Mouse (Mus musculus): ENCODE data around the gene Klk1b24.
"Not testable (repeated sequence)": the region's sequence is repeated elsewhere in the genome, so short reads cannot be mapped to it uniquely, and the experiment has no call there.

Gene Klk1b24

DNA sequence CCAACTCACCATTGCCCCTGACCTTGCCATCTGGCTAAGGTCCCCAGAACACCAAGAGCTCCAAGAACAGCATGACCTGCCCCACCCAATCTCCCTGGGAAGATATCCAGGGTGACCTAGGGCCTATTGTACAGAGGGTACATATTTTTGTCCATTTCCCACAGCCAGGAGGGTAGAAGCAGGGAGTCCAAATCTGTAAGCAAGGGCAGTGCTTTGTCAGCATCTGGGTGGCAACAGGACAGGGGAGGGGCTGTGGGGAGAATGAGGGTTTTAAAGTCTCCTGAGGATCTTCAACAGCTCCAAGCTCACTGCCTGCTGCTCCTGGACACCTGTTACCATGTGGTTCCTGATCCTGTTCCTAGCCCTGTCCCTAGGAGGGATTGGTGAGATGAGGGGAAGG, at the start of gene Klk1b24:
TSS of gene Klk1b24 (plus strand) at position 301 of the 400 bp plus-strand sequence.
- DNase-seq (ENCODE audit: low spot score) = not testable (repeated sequence)

DNA sequence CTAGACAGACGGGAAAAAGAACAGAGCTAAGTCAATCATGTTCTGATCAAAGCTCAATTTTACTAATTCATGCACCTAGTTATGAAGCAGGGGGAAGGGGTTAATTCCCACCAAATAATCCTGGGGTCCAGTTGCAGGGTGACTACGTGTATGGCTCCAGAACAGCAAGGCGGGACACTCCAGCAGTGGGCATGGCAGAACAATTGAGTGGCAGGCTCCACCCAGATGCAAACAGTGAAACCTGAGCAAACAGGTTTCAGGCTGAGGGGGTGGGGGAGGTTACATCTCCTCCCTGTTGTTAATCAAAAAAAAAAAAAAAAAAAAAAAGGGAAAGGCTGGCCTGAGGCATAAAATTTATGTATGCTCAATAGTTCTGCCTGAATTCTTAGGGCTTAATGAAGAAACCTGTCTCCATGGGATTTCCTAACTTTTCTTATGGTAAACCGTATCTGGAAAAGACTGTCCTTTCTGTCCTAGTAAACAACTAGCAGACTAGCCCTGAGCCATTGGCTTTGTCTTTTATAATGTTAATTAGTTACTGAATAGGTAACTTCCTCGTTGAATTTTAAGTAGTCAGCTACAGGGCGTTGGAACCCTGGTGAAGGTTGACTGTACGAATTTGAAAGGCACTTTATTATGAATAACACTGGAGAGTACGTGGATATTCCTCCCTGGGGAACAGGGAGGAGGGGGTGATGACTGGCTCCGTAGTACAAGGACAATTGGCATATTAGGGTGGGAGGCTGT, 8.6 kb upstream of the Klk1b24 start:
- DNase-seq (ENCODE audit: low spot score) = no peak

DNA sequence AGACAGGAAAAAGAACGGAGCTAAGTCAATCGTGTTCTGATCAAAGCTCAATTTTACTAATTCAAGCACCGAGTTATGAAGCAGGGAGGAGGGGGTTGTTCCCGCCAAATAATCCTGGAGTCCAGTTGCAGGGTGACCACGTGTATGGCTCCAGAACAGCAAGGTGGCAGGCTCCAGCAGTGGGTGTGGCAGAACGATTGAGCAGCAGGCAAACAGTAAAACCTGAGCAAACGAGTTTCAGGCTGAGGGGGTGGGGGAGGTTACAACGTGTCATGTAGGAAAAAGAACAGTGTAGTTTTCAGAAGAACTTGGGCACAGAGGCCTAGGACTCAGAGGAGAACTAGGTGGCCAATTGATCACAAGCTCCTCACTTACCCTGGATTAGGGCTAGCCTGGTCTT, 1.5 kb upstream of the Klk1b24 start:
- not testable (repeated sequence) for DNase-seq (ENCODE audit: low spot score)

DNA sequence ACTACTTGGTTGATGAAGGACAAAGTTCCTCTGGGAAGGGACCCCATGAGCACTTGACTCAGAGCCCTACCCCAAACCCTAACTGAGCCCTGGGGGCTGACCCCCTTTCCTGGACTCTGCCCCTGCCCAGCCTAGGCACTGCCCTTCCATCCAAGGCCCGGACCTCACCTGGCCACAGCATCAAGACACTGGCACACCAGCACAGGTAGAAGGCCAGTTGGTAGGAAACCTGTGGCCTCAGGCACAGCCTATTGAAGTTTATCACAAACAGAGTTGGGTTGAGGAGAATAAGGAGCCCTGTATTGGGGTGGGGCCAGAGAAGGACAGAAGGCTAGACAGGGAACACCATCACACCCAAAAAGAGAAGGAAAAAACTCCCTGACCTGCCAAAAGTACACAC, 5.4 kb downstream of the Klk1b24 start:
- not testable (repeated sequence) for DNase-seq (ENCODE audit: low spot score)

DNA sequence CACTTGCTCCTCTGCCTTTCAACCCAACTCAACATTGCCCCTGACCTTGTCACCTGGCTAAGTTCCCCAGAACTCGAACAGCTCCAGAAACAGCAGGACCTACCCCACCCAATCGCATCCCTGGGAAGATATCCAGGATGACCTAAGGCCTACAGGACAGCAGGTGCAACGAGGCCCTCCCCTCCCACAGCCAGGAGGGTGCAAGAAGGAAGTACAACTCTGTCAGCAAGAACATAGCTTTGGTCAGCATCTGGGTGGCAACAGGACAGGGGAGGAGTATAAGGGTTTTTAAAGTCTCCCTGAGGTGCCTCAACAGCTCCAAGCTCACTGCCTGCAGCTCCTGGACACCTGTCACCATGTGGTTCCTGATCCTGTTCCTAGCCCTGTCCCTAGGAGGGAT, 9.9 kb downstream of the Klk1b24 start, which contains the start of gene Klk1b3:
TSS of gene Klk1b3 (plus strand) at position 301 of the 400 bp plus-strand sequence.
- no peak for DNase-seq (ENCODE audit: low spot score)

DNA sequence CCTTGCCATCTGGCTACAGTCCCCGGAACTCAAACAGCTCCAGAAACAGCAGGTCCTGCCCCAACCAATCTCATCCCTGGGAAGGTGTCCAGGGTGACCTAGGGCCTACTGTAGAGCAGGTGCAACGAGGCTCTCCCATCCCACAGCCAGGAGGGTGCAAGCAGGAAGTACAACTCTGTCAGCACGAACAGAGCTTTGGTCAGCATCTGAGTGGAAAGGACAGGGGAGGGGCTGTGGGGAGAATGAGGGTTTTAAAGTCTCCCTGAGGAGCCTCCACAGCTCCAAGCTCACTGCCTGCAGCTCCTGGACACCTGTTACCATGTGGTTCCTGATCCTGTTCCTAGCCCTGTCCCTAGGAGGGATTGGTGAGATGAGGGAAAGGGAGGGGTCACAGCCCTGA, 19.1 kb downstream of the Klk1b24 start, which contains the start of gene Klk1b4:
TSS of gene Klk1b4 (plus strand) at position 301 of the 400 bp plus-strand sequence.
- DNase-seq (ENCODE audit: low spot score) = not testable (repeated sequence)

DNA sequence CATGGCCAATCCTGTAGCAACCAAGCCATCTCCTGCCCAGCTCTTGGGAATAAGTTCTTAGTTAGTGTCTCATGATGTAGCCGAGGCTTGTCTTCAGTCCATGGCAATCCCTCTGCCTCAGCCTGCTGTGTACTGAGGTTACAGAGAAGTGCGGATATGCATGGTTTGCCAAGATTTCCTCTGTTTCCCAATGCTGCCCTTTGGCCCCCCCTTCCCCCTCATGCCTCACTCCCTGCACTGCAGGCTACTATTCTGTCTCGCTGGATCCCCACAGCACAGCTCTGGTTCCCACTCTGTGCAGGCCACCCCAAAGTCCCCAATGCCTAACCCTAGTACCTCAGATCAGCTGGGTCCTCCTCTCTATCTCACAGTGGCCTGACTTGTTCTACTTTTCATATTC, 20.3 kb downstream of the Klk1b24 start:
- no peak for DNase-seq (ENCODE audit: low spot score)

DNA sequence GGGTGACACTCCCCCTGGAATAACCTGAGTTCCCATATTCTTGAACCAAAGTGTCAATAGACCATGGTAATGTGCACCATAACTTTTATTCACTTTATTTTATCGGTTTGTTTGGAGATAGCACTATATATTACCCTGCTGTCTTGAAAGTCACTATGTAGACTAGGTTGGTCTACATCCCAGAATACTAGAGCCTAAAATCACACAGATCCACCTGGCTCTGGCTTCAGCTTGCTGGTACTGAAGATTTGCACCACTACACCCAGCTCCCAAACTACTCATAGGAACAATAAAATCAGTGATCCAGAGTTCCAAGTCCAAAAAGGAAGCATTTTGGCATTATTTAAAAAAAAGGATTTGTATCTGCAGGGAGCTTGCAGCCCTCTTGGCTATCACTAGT, 27.6 kb downstream of the Klk1b24 start, which contains the start of gene Klk1b5:
TSS of gene Klk1b5 (plus strand) at position 301 of the 400 bp plus-strand sequence.
- DNase-seq (ENCODE audit: low spot score) = no peak

DNA sequence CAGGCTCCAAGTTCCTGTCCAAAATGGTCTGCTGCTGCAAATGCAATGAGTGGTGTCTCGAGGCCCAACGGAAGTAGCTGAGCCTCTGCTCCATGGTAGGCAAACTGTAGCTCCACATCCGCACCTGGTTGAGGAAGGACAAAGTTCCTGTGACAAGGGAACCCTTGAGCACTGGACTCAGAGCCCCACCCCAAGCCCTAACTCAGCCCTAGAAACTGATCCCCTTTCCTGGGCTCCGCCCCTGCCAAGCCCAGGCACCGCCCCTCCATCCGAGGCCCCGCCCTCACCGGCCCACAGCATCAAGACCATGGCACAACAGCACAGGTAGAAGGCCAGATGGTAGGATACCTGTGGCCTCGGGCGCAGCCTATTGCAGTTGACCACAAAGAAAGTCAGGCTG, 33.6 kb downstream of the Klk1b24 start:
- DNase-seq (ENCODE audit: low spot score) = not testable (repeated sequence)

DNA sequence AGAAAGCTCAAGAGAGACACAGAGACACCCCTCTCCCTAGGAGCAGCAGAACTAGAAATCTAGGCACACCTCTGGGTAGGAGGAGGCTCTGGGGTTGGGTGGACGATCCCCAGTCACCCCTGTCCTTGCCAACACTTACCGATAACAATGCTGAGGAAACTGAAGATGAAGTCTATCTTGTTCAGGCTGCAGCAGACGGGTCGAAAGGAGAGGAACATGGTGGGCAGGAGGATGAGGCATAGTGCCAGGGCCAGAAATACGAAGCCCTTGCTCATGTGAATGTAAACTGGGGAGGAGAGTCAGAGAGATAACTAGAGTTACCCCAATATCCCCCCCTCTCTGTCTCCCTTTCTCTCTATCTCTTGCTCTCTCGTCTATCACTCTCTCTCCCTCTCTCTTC, 34.3 kb downstream of the Klk1b24 start:
- not testable (repeated sequence) for DNase-seq (ENCODE audit: low spot score)

DNA sequence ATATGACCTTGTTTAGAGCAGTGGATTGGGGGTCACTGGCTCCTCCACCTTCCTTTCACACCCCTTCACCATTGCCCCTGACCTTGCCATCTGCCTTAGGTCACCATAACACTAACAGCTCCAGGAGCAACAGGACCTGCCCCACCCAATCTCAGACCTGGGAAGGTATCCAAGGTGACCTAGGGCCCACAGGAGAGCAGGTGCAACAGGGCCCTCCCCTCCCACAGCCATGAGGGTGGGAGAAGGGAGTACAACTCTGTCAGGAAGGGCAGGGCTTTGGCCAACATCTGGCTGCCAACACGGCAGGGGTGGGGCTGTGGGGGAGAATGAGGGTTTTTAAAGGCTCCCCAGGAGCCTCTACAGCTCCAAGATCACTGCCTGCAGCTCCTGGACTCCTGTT, 37.0 kb downstream of the Klk1b24 start, which contains the start of gene Klk1:
TSS of gene Klk1 (plus strand) at position 285 of the 400 bp plus-strand sequence.
- DNase-seq (ENCODE audit: low spot score) = no peak

DNA sequence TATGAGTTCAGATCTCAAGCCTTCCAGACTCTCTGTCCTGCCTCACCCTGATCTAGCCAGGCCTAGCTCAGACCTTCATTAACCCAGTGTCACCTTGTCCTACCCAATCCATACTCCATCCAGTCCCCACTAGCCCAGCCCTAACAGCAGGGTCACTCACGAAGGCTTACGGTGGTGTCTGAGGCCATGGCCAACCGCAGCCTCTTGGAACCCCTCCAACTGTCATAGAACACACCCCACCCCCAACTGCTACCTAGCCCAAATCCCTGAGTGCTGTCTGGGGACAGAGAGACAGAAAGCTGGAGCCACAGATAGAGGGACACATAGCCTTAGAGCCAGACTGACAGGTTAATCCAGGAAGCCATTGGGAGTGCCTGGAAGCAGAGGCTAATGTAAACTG, 47.9 kb downstream of the Klk1b24 start, which contains the start of gene Gm36864:
TSS of gene Gm36864 (plus strand) at position 269 of the 400 bp plus-strand sequence.
- DNase-seq (ENCODE audit: low spot score) = no peak

DNA sequence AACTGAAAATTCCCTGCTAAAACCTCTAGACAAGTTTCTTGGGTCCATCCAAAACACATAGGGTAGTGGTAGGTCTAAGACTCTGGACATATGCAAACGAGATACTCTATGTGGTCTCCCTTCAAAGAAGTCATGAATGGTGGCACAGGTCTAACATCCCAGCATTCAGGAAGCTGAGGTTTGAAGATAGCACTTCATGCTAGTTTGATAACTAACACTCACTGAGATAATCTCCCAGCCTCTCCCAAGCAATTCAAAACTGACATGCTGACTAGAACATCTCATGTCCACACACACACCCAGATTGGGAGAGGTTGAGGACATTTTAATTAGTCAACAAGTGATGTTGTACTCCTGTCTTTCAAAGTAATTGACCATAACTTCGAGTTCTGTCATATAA, 51.9 kb downstream of the Klk1b24 start:
- DNase-seq (ENCODE audit: low spot score) = no peak

DNA sequence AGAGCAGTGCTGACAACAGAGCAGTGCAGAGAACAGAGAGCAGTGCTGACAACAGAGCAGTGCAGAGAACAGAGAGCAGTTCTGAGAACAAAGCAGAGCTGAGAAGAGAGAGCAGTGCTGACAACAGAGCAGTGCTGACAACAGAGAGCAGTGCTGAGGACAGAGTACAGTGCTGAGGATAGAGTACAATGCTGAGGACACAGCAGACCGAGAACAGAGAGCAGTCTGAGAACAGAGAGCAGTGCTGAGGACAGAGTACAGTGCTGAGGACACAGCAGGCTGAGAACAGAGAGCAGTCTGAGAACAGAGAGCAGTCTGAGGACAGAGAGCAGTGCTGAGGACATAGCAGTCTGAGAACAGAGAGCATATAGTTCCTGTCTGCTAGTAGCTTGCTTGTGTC, 52.7 kb downstream of the Klk1b24 start:
- DNase-seq (ENCODE audit: low spot score) = no peak

DNA sequence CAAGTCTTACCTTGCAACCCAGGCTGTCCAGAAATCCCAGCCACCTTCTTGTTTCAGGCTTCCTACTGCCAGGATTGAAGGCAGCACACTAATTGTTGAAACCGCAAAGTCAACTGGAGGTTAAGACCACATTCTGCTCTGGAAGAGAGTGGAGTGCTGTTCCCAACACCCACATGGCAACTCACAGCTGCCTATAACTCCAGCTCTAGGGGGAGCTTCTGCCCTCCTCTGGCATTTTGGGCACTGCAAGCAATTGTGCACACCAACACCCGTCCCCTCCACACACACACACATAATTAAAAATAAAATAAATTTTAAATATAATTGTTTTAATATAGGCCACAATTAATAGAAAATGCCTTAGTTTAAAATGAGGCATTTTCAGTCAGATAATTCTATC, 53.1 kb downstream of the Klk1b24 start:
- no peak for DNase-seq (ENCODE audit: low spot score)
